Mouse (Mus musculus) intestine, postnatal 0 days (tissue): ENCODE data around the gene Klk11. TPM values are rescaled to one million over a fixed set of nuclear protein-coding genes. Genes with fewer than 3 reads are reported as not detected.

Source experiments
- ATAC-seq: fragments of 200-750 bp; cut with Nextera tagmentation; 2 replicates; pipeline ENCODE4 v1.8.0; 2017; ENCODE audit warnings: mild to moderate bottlenecking, moderate TSS enrichment, moderate library complexity
- H3K27ac ChIP-seq: fragments of 300-500 bp; sonication (generic); 2 replicates; pipeline ENCODE4 v1.5.1; 2014; ENCODE audit warnings: mild to moderate bottlenecking, low read depth, low read length, moderate library complexity
- H3K27me3 ChIP-seq: fragments of 300-500 bp; sonication (generic); replicated peaks from 2 replicates; pipeline ENCODE4 v1.6.1; 2014; ENCODE audit warnings: low read length, mixed read lengths; ENCODE audit not compliant: control insufficient read depth, insufficient read depth
- H3K36me3 ChIP-seq: fragments of 300-500 bp; sonication (generic); 2 replicates; pipeline ENCODE4 v1.6.1; 2014; ENCODE audit warnings: mild to moderate bottlenecking, moderate library complexity; ENCODE audit not compliant: control insufficient read depth, insufficient read depth
- H3K4me1 ChIP-seq: fragments of 300-500 bp; sonication (generic); replicated peaks from 2 replicates; pipeline ENCODE4 v1.6.1; 2014; ENCODE audit warnings: antibody characterized with exemption, low read length, mixed read lengths; ENCODE audit not compliant: control insufficient read depth, insufficient read depth
- H3K4me2 ChIP-seq: fragments of 300-500 bp; sonication (generic); replicated peaks from 2 replicates; pipeline ENCODE4 v1.6.1; 2014; ENCODE audit warnings: low read depth, mild to moderate bottlenecking, moderate library complexity
- H3K4me3 ChIP-seq: fragments of 300-500 bp; sonication (generic); 2 replicates; pipeline ENCODE4 v1.5.1; 2014; ENCODE audit warnings: low read depth, low read length
- H3K9ac ChIP-seq: fragments of 300-500 bp; sonication (generic); 2 replicates; pipeline ENCODE4 v1.6.1; 2014; ENCODE audit warnings: mild to moderate bottlenecking, low read depth, low read length
- H3K9me3 ChIP-seq: fragments of 300-500 bp; sonication (generic); 2 replicates; pipeline ENCODE4 v1.6.1; 2016; ENCODE audit warnings: mixed run types; ENCODE audit not compliant: control insufficient read depth
- CTCF ChIP-seq: sonication (generic); IDR thresholded peaks from 2 replicates; pipeline ENCODE4 v1.5.1; 2016; ENCODE audit warnings: low read depth, mild to moderate bottlenecking, control low read depth, antibody characterized with exemption, moderate library complexity
- WGBS: fragments of 180-500 bp; shearing (Covaris S2); extraction: QIAGEN DNeasy Blood & Tissue Kit; methylation state at CpG from one replicate; pipeline ENCODE4 v1.1.7; 2014; 5-methylcytosine and 5-hydroxymethylcytosine counted together
- polyA plus RNA-seq: library from polyadenylated mRNA; unstranded; fragments of >200 nt; fragmentation: Nextera tagmentation; extraction: Ambion mirVana; gene quantifications from 2 replicates; pipeline ENCODE4 v1.2.1, GENCODE M21; 2015

The Klk11 gene
- polyA plus RNA-seq, 1 experiment from 2014 or later, result 0.21 TPM

DNA sequence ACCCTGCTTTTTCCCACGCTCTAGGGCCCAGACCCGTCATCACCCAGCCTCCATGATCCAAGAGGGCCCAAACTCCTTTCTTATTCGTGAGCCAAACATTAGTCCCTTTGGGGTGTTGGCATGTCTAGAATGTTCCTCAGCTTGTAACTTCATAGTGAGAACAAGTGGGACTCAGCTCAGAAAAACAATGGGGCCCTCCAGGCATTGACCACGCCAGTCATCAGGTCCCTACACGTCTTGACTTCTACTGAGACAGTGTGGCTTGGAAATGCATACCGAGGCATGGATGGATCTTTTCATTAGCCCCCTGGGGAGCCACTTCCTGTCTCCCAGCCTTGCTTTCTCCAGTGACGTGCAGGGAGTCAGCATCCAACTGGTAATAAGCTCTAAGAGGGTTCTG, 25.5 kb downstream of the Klk11 start:
- no peak for ATAC-seq
- WGBS, result 80% methylated on average over 7 of the region's 7 CpGs
- Histone ChIP-seq H3K36me3 (no peaks in the 10 kb centered on the region), H3K9ac (no peak overlapping the region), H3K4me1 (no peaks in the 10 kb centered on the region), H3K4me2 (no peak overlapping the region), H3K9me3 (no peaks in the 10 kb centered on the region), H3K4me3 (no peak overlapping the region), H3K27ac (no peak overlapping the region), H3K27me3 (peaks cover 3% of the 10 kb centered on the region)
- TF ChIP-seq CTCF, result no peak

DNA sequence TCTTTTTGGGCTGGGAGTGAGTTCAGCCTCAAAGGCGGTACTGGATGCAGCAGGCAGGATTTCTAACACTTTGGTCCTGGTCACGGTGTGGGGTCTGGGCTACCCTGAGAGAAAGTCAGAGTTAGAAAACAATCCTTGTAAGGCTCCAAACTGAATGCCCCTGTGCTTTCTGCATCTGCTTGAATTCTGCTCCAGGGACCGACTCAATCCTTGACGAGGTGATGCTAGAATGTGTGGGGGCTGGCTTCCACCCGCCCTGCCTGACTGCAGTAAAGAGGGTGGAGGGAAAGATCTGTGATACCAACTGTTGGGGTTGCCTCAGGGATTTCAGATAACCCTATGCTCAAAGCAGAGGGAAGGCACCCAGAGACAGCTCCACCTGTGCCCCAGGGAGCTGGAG, 36.6 kb downstream of the Klk11 start, which contains the start of gene Klk7:
Gene Klk7 (plus strand): TSS at position 301 of the 400 bp plus-strand sequence.
- H3K4me3 ChIP-seq, result no peak within 1 kb of the TSS
- no peaks in the 10 kb centered on the region for H3K27me3 ChIP-seq
- H3K4me2 ChIP-seq, result no peak within 1 kb of the TSS
- no peaks in the 10 kb centered on the region for H3K9me3 ChIP-seq
- WGBS, result 61% methylated on average over 5 of the region's 5 CpGs
- no peak within 1 kb of the TSS for H3K27ac ChIP-seq
- no peak within 1 kb of the TSS for H3K9ac ChIP-seq
- no peaks in the 10 kb centered on the region for H3K36me3 ChIP-seq
- H3K4me1 ChIP-seq, result no peaks in the 10 kb centered on the region
- TF ChIP-seq CTCF, result no peak
- ATAC-seq, result no peak

DNA sequence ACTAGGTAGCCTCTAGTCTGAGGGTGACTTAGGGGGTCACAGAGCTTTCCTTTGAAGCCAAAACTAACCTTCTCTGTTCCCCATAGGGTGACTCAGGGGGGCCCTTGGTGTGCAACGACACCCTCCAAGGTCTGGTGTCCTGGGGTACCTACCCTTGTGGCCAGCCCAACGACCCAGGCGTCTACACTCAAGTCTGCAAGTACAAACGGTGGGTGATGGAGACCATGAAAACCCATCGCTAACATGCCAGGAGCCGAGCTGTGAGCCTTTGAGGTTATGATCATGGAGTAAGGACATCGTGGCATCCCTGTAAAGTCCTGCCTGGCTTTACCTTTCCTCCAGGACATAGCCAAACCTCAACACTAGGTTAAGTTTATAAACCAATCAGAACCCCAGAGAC, 40.8 kb downstream of the Klk11 start:
- ATAC-seq, result no peak

DNA sequence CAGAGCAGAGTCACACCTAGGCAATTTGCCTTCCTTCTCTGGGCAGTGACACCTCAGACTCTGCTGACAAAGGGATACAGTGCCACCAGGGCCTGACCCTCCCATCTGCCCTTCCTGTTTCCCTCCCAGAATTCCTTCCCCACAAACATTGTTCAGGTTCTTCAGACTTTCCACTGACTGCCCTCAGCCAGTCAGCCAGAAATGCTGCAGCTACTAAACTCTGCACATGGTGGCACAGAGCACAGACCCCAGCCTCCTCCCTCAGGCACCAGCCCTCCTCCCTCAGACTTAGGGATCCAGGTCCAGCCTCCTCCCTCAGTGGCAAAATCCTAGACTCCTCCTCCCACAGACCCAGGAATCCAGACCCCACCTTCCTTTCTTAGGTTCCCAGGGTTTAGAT, 42.3 kb downstream of the Klk11 start:
- Histone ChIP-seq H3K9me3 (no peaks in the 10 kb centered on the region), H3K9ac (no peak overlapping the region), H3K4me3 (no peak overlapping the region), H3K4me2 (no peak overlapping the region), H3K27ac (no peak overlapping the region), H3K27me3 (no peaks in the 10 kb centered on the region), H3K36me3 (no peaks in the 10 kb centered on the region), H3K4me1 (no peaks in the 10 kb centered on the region)
- TF ChIP-seq CTCF, result no peak
- ATAC-seq, result no peak

More for the DNA sequence above, 40.8 kb downstream of the Klk11 start:
- Histone ChIP-seq H3K27me3 (no peaks in the 10 kb centered on the region), H3K9ac (no peak overlapping the region), H3K36me3 (no peaks in the 10 kb centered on the region), H3K27ac (no peak overlapping the region), H3K4me1 (no peaks in the 10 kb centered on the region), H3K4me3 (no peak overlapping the region), H3K4me2 (no peak overlapping the region), H3K9me3 (no peaks in the 10 kb centered on the region)
- no peak for TF ChIP-seq CTCF
- 88% methylated on average over 7 of the region's 7 CpGs for WGBS

DNA sequence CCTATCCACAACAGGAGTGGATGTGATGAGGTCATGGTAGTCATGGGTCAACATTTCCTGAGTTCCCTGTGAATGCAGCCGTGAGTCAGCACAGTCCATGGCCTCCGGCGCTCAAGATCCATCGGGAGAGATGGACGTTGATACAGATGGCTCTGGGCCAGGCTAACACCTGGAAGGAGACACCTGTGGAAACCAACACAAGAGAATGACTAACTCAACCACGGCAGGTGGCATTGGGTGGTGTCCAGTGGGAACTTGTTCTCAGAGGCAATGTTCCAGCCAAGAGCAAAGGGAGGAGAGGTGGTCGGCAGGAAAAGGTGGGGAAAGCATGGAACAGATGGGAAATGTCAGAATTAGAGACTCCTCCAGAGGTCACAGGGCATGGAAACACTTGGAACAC, 47.2 kb downstream of the Klk11 start:
- WGBS, result 87% methylated on average over 7 of the region's 7 CpGs
- no peak for TF ChIP-seq CTCF
- H3K36me3 ChIP-seq, result no peaks in the 10 kb centered on the region
- ATAC-seq, result no peak
- no peak overlapping the region for H3K4me3 ChIP-seq
- H3K9ac ChIP-seq, result no peak overlapping the region
- no peak overlapping the region for H3K27ac ChIP-seq
- H3K9me3 ChIP-seq, result no peaks in the 10 kb centered on the region
- no peak overlapping the region for H3K4me2 ChIP-seq
- no peaks in the 10 kb centered on the region for H3K4me1 ChIP-seq
- no peaks in the 10 kb centered on the region for H3K27me3 ChIP-seq

DNA sequence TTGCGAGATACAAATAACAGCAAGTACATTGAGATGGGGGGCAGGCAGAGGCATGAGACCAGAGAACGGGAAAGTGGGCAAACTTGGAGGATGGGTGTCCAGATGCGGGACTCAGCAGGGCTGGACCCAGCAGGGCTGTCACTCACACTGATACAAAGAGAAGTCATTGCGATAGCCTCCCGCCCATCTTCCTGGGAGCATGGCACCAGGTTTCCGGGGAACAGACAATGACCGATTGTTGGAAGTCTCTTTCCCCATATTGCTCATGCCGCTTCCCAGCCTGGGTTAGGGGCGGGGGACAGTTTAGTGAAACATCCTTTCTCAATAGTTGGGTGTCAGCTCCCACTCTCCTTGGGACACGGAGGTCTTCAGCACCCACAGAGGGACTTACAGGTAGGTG, 49.8 kb downstream of the Klk11 start, which contains the start of gene Klk6:
Gene Klk6 (plus strand): TSS at position 301 of the 400 bp plus-strand sequence.
- Histone ChIP-seq H3K9me3 (no peaks in the 10 kb centered on the region), H3K4me1 (no peaks in the 10 kb centered on the region), H3K4me3 (no peak within 1 kb of the TSS), H3K27me3 (no peaks in the 10 kb centered on the region), H3K27ac (no peak within 1 kb of the TSS), H3K4me2 (no peak within 1 kb of the TSS), H3K36me3 (no peaks in the 10 kb centered on the region), H3K9ac (no peak within 1 kb of the TSS)
- no peak for TF ChIP-seq CTCF
- no peak for ATAC-seq
- 78% methylated on average over 10 of the region's 10 CpGs for WGBS

DNA sequence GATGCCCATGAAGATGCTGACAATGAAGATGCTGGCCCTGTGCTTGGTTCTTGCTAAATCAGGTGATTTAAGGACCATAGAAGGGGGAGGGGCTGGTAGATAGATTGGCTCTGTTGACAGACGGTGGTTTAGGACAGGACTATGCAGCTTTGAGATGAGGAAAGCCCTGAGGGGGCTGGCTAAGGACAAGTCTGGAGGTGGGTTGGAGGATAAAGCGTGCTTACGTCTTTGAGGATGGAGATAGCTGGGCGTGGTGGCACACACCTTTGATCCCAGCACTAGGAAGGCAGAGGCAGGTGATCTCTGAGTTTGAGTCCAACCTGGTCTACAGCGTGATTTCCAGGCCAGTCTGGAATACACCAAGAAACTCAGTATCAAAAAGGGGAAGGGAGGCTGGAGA, 51.7 kb downstream of the Klk11 start:
- no peak overlapping the region for H3K9ac ChIP-seq

More for the DNA sequence above, 51.7 kb downstream of the Klk11 start:
- Histone ChIP-seq H3K27me3 (no peaks in the 10 kb centered on the region), H3K4me3 (no peak overlapping the region), H3K27ac (no peak overlapping the region), H3K4me2 (no peak overlapping the region), H3K4me1 (no peaks in the 10 kb centered on the region), H3K36me3 (no peaks in the 10 kb centered on the region), H3K9me3 (no peaks in the 10 kb centered on the region)
- no peak for TF ChIP-seq CTCF
- ATAC-seq, result no peak
- 70% methylated on average over 5 of the region's 5 CpGs for WGBS
